Mouse (Mus musculus) embryonic fibroblast, embryonic 13.5 days (primary cell): ENCODE results near the gene Hs2st1.

ENCODE experiments used
- CTCF ChIP-seq: IDR thresholded peaks from 2 replicates; pipeline ENCODE4 v1.5.1; 2011; ENCODE audit warnings: mild to moderate bottlenecking, control low read depth, low read length, moderate library complexity, borderline replicate concordance; ENCODE audit not compliant: insufficient read depth
- POLR2A ChIP-seq: IDR thresholded peaks from 2 replicates; pipeline ENCODE4 v1.6.1; 2011; ENCODE audit warnings: low read depth, mild to moderate bottlenecking, control low read depth, low read length, moderate library complexity

GRCm38 (mm10) chr3:144535056-144535455 is 34.9 kb downstream of the Hs2st1 start:
- TF ChIP-seq POLR2A, result no peak
- TF ChIP-seq CTCF, result no peak
